Mouse (Mus musculus) yolk sac, embryonic 10.5 days (tissue): ENCODE measurements around the gene Arfip2.
A peak's percentile ranks its signal among the peaks of the same experiment; 100 is the strongest.

ENCODE experiments used
- DNase-seq: peaks from one replicate; pipeline ENCODE4 v3.0.0-alpha.2; 2017; ENCODE audit warnings: low spot score

Arfip2 gene

DNA sequence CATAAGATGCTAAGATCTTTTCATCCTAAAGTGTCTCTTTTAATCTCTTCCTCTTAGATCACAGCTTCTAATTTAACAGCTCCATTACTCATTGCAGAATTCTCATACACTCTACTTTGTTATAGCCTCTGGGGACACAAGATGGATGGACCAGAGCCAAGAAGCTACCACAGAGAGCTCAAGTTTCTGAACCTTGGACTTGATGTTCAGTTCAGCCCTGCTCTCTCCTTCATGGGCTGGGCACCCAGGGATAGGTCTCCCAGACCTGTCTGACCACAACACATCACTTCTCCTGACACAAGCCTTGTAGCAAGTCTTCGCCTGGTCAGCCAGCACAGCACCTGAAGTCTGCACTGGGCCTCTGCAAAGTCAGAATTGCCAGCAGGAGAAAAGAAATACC lies 25.8 kb downstream of the Arfip2 start:
- DNase-seq, result no peak

DNA sequence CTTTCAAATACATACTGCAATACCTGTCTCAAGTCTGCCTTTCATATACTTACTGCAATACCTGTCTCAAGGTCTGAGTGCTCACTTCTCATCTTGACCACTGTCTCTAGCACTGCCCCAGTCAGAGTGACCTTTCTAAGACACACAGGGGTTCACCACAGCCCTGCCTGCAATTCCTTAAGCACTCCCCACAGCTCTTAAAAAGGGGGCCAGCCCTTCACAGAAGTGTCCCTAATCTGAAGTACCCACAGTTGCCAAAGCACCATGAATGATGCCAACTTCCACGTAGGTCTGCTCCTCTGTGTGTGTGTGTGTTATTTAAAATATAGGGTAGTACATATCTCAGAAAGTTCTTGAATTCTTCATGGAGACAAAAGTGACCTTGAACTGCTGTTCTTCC lies 28.4 kb downstream of the Arfip2 start:
- DNase-seq, result no peak

DNA sequence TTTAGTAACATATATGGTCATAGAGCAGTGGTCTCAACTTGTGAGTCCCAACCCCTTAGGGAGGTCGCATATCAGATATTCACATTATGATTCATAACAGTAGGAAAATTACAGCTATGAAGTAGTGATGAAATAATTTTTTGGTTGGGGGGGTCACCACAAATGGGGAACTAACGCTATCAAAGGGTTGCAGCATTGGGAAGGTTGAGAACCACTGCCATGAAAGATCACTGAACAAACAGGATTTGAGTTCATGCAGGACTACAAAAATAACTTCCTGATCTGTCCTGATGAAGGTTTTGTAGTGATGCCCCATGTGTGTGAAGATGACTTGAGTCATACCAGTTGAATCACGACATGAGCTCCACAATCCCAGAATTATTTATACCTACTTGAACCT lies 31.7 kb downstream of the Arfip2 start:
- no peak for DNase-seq

DNA sequence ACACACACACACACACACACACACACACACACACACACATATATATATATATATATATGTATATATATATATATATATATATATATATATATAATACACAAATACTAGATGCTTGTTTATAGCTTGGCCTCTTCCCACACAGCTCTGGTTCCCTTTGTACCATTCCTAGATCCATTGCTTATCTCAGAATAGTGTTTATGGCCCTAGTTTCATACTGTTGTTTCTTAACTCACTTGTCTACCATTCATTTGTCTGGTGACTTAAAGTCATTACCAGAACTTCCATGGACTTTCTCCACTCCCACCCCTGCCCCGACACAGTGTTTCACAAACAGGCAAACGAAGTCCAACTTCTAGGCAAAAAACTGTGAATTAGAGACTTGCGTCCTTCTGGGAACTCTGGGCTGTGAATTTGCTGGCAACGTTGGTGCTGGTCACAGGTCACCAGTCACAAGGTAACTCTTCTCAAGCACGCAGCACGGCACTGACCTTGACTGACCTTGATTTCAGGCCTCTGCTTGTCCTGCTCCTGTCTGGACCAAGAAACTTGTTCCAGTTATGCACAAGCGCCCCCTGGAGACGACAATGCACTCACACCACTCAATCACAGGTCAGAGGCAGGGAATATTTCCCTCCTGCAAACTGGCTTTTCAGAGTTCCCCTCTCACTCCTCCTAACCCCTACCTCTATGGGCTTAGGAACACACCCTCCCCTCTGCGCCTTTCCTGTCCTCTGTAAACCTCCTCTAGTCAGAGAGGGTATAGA lies 37.2 kb downstream of the Arfip2 start:
- peak; percentile 56 for DNase-seq

DNA sequence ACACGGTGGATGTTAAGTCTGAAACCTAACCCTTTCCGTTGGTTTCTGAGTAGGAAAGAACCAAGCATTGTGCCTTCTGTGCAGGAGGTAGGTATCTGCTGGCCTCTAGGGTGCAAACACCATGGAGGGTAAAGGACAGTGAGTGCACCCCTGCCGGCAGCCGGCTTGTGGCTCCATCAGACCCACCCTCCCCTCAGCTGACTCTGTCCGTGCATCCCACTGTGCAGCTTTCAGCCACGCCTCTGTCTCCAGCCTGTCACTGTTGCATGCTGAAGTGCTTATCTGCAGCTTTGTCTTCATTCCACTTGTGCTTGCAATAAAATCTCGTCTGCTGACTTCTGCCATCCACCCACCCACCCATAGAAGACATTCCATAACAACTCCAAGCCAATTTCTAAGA lies 50.1 kb downstream of the Arfip2 start:
- DNase-seq, result no peak

DNA sequence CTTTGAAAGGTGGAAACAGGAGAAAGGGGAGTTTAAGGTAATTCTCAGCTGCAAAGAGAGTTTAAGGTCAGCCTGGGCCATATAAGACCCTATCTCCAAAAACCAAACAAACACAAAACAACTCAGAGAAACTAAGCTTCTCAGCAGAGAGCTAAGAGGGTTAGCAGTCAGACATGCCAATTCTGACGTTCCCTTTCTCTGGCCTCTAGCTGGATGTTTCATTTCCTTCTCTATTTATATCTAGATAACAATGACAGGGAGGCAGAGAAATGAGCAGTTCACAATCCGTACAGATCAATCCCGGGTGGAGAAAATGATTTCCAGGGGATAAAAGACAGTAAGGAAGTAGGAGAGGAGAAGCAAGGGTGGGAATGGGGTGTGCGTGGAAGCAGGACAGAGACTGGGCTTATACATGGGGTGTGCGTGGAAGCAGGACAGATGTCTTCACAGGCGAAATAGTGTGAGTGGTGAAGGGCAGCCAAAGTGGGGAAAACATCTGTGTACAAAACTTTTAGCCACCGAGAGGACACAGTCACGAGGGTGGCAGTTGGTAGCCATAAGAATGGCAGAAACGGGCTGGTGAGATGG lies 51.8 kb downstream of the Arfip2 start:
- DNase-seq, result no peak
